Mouse (Mus musculus) kidney, embryonic 14.5 days (tissue): ENCODE results near the gene Fam120b. TPM values are rescaled to one million over a fixed set of nuclear protein-coding genes. Genes with fewer than 3 reads are reported as not detected.
"Not testable (repeated sequence)": the region's sequence is repeated elsewhere in the genome, so short reads cannot be mapped to it uniquely, and the experiment has no call there.

Source experiments
- ATAC-seq: fragments of 200-750 bp; cut with Nextera tagmentation; 2 replicates; pipeline ENCODE4 v1.8.0; 2017; ENCODE audit warnings: moderate number of reproducible peaks, mild to moderate bottlenecking, moderate TSS enrichment, moderate library complexity; ENCODE audit not compliant: low FRiP score, low TSS enrichment
- H3K27ac ChIP-seq: fragments of 300-500 bp; sonication (generic); 2 replicates; pipeline ENCODE4 v1.5.1; 2014; ENCODE audit warnings: low read depth, mild to moderate bottlenecking, low read length, moderate library complexity, mixed read lengths
- H3K27me3 ChIP-seq: fragments of 300-500 bp; sonication (generic); 2 replicates; pipeline ENCODE4 v1.6.1; 2014; ENCODE audit warnings: mild to moderate bottlenecking, low read length; ENCODE audit not compliant: control insufficient read depth, insufficient read depth
- H3K36me3 ChIP-seq: fragments of 300-500 bp; sonication (generic); 2 replicates; pipeline ENCODE4 v1.6.1; 2014; ENCODE audit warnings: low read length, mixed read lengths; ENCODE audit not compliant: control insufficient read depth, insufficient read depth
- H3K4me1 ChIP-seq: fragments of 300-500 bp; sonication (generic); 2 replicates; pipeline ENCODE4 v1.6.1; 2014; ENCODE audit warnings: low read length, mixed read lengths; ENCODE audit not compliant: control insufficient read depth, insufficient read depth
- H3K4me2 ChIP-seq: fragments of 300-500 bp; sonication (generic); replicated peaks from 2 replicates; pipeline ENCODE4 v1.6.1; 2014; ENCODE audit warnings: low read depth, mild to moderate bottlenecking, low read length
- H3K4me3 ChIP-seq: fragments of 300-500 bp; sonication (generic); 2 replicates; pipeline ENCODE4 v1.5.1; 2014; ENCODE audit warnings: mild to moderate bottlenecking, low read length
- H3K9ac ChIP-seq: fragments of 300-500 bp; sonication (generic); 2 replicates; pipeline ENCODE4 v1.6.1; 2014; ENCODE audit warnings: low read depth, mild to moderate bottlenecking, low read length, moderate library complexity
- H3K9me3 ChIP-seq: fragments of 300-500 bp; sonication (generic); 2 replicates; pipeline ENCODE4 v1.6.1; 2016; ENCODE audit warnings: low read length; ENCODE audit not compliant: control insufficient read depth
- WGBS: fragments of 180-500 bp; shearing (Covaris S2); extraction: QIAGEN DNeasy Blood & Tissue Kit; methylation state at CpG from one replicate; pipeline ENCODE4 v1.1.7; 2014; 5-methylcytosine and 5-hydroxymethylcytosine counted together
- polyA plus RNA-seq: library from polyadenylated mRNA; unstranded; fragments of >200 nt; fragmentation: Nextera tagmentation; extraction: Ambion mirVana; gene quantifications from 2 replicates; pipeline ENCODE4 v1.2.1, GENCODE M21; 2014

Fam120b gene
- polyA plus RNA-seq, 1 experiment from 2014 or later = 29.4 TPM

GRCm38 (mm10) chr17:15440067-15440462 is 44.1 kb downstream of the Fam120b start:
- no peak overlapping the region for H3K4me3 ChIP-seq
- no peak for ATAC-seq
- H3K9me3 ChIP-seq = no peaks in the 10 kb centered on the region
- H3K9ac ChIP-seq = no peak overlapping the region
- H3K36me3 ChIP-seq = no peaks in the 10 kb centered on the region
- no peaks in the 10 kb centered on the region for H3K27me3 ChIP-seq
- H3K27ac ChIP-seq = peak overlapping the region; percentile 73; the same call in 1 of the 2 replicates
- H3K4me1 ChIP-seq = peaks cover 16% of the 10 kb centered on the region
- 31% methylated on average over 8 of the region's 8 CpGs for WGBS
- H3K4me2 ChIP-seq = peak overlapping the region; percentile 30; the same call in 1 of the 2 replicates

- ATAC-seq = peak; percentile 97
- H3K27me3 ChIP-seq = no peaks in the 10 kb centered on the region
- 6% methylated on average over 11 of the region's 11 CpGs for WGBS
- H3K4me2 ChIP-seq = peak overlapping the region; percentile 30; the same call in 1 of the 2 replicates
- H3K9me3 ChIP-seq = no peaks in the 10 kb centered on the region
- no peaks in the 10 kb centered on the region for H3K36me3 ChIP-seq
- H3K4me1 ChIP-seq = peaks cover 16% of the 10 kb centered on the region
- no peak overlapping the region for H3K9ac ChIP-seq
- H3K27ac ChIP-seq = peak overlapping the region; percentile 73
- no peak overlapping the region for H3K4me3 ChIP-seq
Measured at GRCm38 (mm10) chr17:15440463-15441121, 44.6 kb downstream of the Fam120b start.

GRCm38 (mm10) chr17:15445421-15445820 is 49.4 kb downstream of the Fam120b start:
- Histone ChIP-seq H3K27ac (no peak overlapping the region), H3K4me3 (no peak overlapping the region), H3K9me3 (no peaks in the 10 kb centered on the region), H3K4me2 (no peak overlapping the region), H3K9ac (no peak overlapping the region), H3K27me3 (no peaks in the 10 kb centered on the region), H3K36me3 (no peaks in the 10 kb centered on the region), H3K4me1 (peaks cover 9% of the 10 kb centered on the region)
- WGBS = 87% methylated on average over 3 of the region's 3 CpGs
- ATAC-seq = no peak

GRCm38 (mm10) chr17:15447831-15448230 is 51.8 kb downstream of the Fam120b start:
- no peaks in the 10 kb centered on the region for H3K9me3 ChIP-seq
- no peak for ATAC-seq
- WGBS = 71% methylated on average over 5 of the region's 5 CpGs
- H3K4me1 ChIP-seq = no peaks in the 10 kb centered on the region
- no peak overlapping the region for H3K4me3 ChIP-seq
- H3K27ac ChIP-seq = no peak overlapping the region
- H3K4me2 ChIP-seq = no peak overlapping the region
- no peaks in the 10 kb centered on the region for H3K36me3 ChIP-seq
- H3K27me3 ChIP-seq = no peaks in the 10 kb centered on the region
- no peak overlapping the region for H3K9ac ChIP-seq

- H3K27me3 ChIP-seq, H3K36me3 ChIP-seq, H3K4me1 ChIP-seq, H3K4me2 ChIP-seq, H3K27ac ChIP-seq, H3K4me3 ChIP-seq, H3K9me3 ChIP-seq, H3K9ac ChIP-seq, ATAC-seq: not testable (repeated sequence)
- WGBS = 87% methylated on average over 5 of the region's 6 CpGs
Measured at GRCm38 (mm10) chr17:15449144-15449543, 53.1 kb downstream of the Fam120b start.

GRCm38 (mm10) chr17:15449606-15450005 is 53.6 kb downstream of the Fam120b start:
- no peaks in the 10 kb centered on the region for H3K27me3 ChIP-seq
- no peak overlapping the region for H3K4me3 ChIP-seq
- H3K27ac ChIP-seq = no peak overlapping the region
- H3K9ac ChIP-seq = no peak overlapping the region
- WGBS = 76% methylated on average over 3 of the region's 3 CpGs
- no peaks in the 10 kb centered on the region for H3K4me1 ChIP-seq
- no peaks in the 10 kb centered on the region for H3K9me3 ChIP-seq
- no peak for ATAC-seq
- H3K4me2 ChIP-seq = no peak overlapping the region
- no peaks in the 10 kb centered on the region for H3K36me3 ChIP-seq

- Histone ChIP-seq H3K27ac (no peak overlapping the region), H3K4me1 (no peaks in the 10 kb centered on the region), H3K27me3 (no peaks in the 10 kb centered on the region), H3K4me2 (no peak overlapping the region), H3K36me3 (no peaks in the 10 kb centered on the region), H3K9ac (no peak overlapping the region), H3K9me3 (no peaks in the 10 kb centered on the region), H3K4me3 (no peak overlapping the region)
- 63% methylated on average over 4 of the region's 4 CpGs for WGBS
- no peak for ATAC-seq
Measured at GRCm38 (mm10) chr17:15455203-15455602, 59.2 kb downstream of the Fam120b start.

- no peaks in the 10 kb centered on the region for H3K27me3 ChIP-seq
- no peak overlapping the region for H3K4me2 ChIP-seq
- H3K9me3 ChIP-seq = no peaks in the 10 kb centered on the region
- H3K27ac ChIP-seq = no peak overlapping the region
- 87% methylated on average over 2 of the region's 2 CpGs for WGBS
- H3K4me3 ChIP-seq = no peak overlapping the region
- H3K9ac ChIP-seq = no peak overlapping the region
- no peaks in the 10 kb centered on the region for H3K36me3 ChIP-seq
- no peaks in the 10 kb centered on the region for H3K4me1 ChIP-seq
- ATAC-seq = no peak
Measured at GRCm38 (mm10) chr17:15456595-15456994, 60.6 kb downstream of the Fam120b start.

- Histone ChIP-seq H3K4me3 (no peak overlapping the region), H3K4me1 (no peaks in the 10 kb centered on the region), H3K9me3 (no peaks in the 10 kb centered on the region), H3K27ac (no peak overlapping the region), H3K36me3 (no peaks in the 10 kb centered on the region), H3K4me2 (no peak overlapping the region), H3K27me3 (no peaks in the 10 kb centered on the region), H3K9ac (no peak overlapping the region)
- WGBS = 93% methylated on average over 4 of the region's 4 CpGs
- no peak for ATAC-seq
Measured at GRCm38 (mm10) chr17:15459761-15460160, 63.8 kb downstream of the Fam120b start.
